Mouse (Mus musculus) MEL (cell line): ENCODE results near the gene Tbc1d30. TPM values are rescaled to one million over a fixed set of nuclear protein-coding genes. Genes with fewer than 3 reads are reported as not detected.
A peak's percentile ranks its signal among the peaks of the same experiment; 100 is the strongest.

Experiments used
- DNase-seq: peaks from one replicate; pipeline ENCODE4 v3.0.0; 2011; ENCODE audit warnings: low read depth, low spot score
- H3K27ac ChIP-seq: 2 replicates; pipeline ENCODE4 v1.5.1; 2012; ENCODE audit warnings: low read depth, mild to moderate bottlenecking, control low read depth, low read length, moderate library complexity; ENCODE audit not compliant: control insufficient read depth
- H3K27me3 ChIP-seq, 2 experiments: fragments of 150-350 bp in 1 of 2; sonication (generic) in 1 of 2; 2 replicates each; pipeline ENCODE4 v1.6.1; 2012; ENCODE audit warnings: low read length in 2 of 2, mild to moderate bottlenecking in 2 of 2, improper control_type of control experiment in 1 of 2, moderate library complexity in 1 of 2; ENCODE audit not compliant: insufficient read depth in 2 of 2, control insufficient read depth in 1 of 2
- H3K36me3 ChIP-seq, 2 experiments: 2 replicates each; pipeline ENCODE4 v1.6.1; 2012 to 2014; ENCODE audit warnings: low read length in 2 of 2, improper control_type of control experiment in 1 of 2, inconsistent platforms in 1 of 2, mild to moderate bottlenecking in 1 of 2; ENCODE audit not compliant: insufficient read depth in 2 of 2, control insufficient read depth in 1 of 2
- H3K4me1 ChIP-seq, 2 experiments: fragments of 150-350 bp in 1 of 2; sonication (generic) in 1 of 2; 2 replicates each; pipeline ENCODE4 v1.6.1; 2012; ENCODE audit warnings: low read length in 2 of 2, improper control_type of control experiment in 1 of 2, mild to moderate bottlenecking in 1 of 2; ENCODE audit not compliant: insufficient read depth in 2 of 2, control insufficient read depth in 1 of 2
- H3K4me3 ChIP-seq, 2 experiments: fragments of 150-350 bp in 1 of 2; sonication (generic) in 1 of 2; 2 replicates each; pipeline ENCODE4 v1.5.1; 2012; ENCODE audit warnings: low read depth in 2 of 2, low read length in 2 of 2, mild to moderate bottlenecking in 2 of 2, moderate library complexity in 2 of 2, control low read depth in 1 of 2, improper control_type of control experiment in 1 of 2; ENCODE audit not compliant: control insufficient read depth in 1 of 2, insufficient read depth in 1 of 2
- H3K79me2 ChIP-seq: 2 replicates; pipeline ENCODE4 v1.6.1; 2012; ENCODE audit warnings: mild to moderate bottlenecking, low read length, moderate library complexity; ENCODE audit not compliant: control insufficient read depth, poor library complexity, insufficient read depth
- H3K9ac ChIP-seq: 2 replicates; pipeline ENCODE4 v1.6.1; 2012; ENCODE audit warnings: low read depth, mild to moderate bottlenecking, control low read depth, low read length, moderate library complexity; ENCODE audit not compliant: control insufficient read depth, poor library complexity, severe bottlenecking
- H3K9me3 ChIP-seq: fragments of 150-350 bp; sonication (generic); replicated peaks from 2 replicates; pipeline ENCODE4 v1.6.1; 2012; ENCODE audit warnings: mild to moderate bottlenecking, low read length, improper control_type of control experiment, moderate library complexity; ENCODE audit not compliant: insufficient read depth
- BHLHE40 ChIP-seq: IDR thresholded peaks from 2 replicates; pipeline ENCODE4 v1.6.1; 2012; ENCODE audit warnings: low read depth, mild to moderate bottlenecking, inconsistent platforms, low read length, improper control_type of control experiment, borderline replicate concordance
- CHD1 ChIP-seq: IDR thresholded peaks from 2 replicates; pipeline ENCODE4 v1.6.1; 2012; ENCODE audit warnings: low read depth, mild to moderate bottlenecking, inconsistent platforms, low read length, improper control_type of control experiment
- CHD2 ChIP-seq: IDR thresholded peaks from 2 replicates; pipeline ENCODE4 v1.6.1; 2011; ENCODE audit warnings: low read length, improper control_type of control experiment
- CTCF ChIP-seq, 3 experiments: IDR thresholded peaks in 2 of 3; conservative IDR thresholded peaks in 1 of 3; 2 replicates each; pipeline ENCODE4 v1.5.1; 2011 to 2012; ENCODE audit warnings: low read length in 3 of 3, low read depth in 2 of 3, mild to moderate bottlenecking in 2 of 3, improper control_type of control experiment in 1 of 3, inconsistent platforms in 1 of 3, mixed read lengths in 1 of 3, moderate library complexity in 1 of 3; ENCODE audit not compliant: control insufficient read depth in 1 of 3, insufficient read depth in 1 of 3, poor library complexity in 1 of 3, severe bottlenecking in 1 of 3
- ELF1 ChIP-seq: IDR thresholded peaks from 2 replicates; pipeline ENCODE4 v1.6.1; 2014; ENCODE audit warnings: low read depth, mild to moderate bottlenecking, inconsistent platforms, low read length, improper control_type of control experiment, moderate library complexity
- GATA1 ChIP-seq: IDR thresholded peaks from 2 replicates; pipeline ENCODE4 v1.6.1; 2011; ENCODE audit warnings: low read depth, low read length, improper control_type of control experiment
- HCFC1 ChIP-seq: IDR thresholded peaks from 2 replicates; pipeline ENCODE4 v1.6.1; 2012; ENCODE audit warnings: low read depth, mild to moderate bottlenecking, inconsistent platforms, low read length, improper control_type of control experiment, moderate library complexity
- KAT2A ChIP-seq: conservative IDR thresholded peaks from 2 replicates; pipeline ENCODE4 v1.6.1; 2012; ENCODE audit warnings: low read depth, low read length, improper control_type of control experiment, inconsistent platforms
- MAFK ChIP-seq: IDR thresholded peaks from 2 replicates; pipeline ENCODE4 v1.6.1; 2011; ENCODE audit warnings: low read depth, mild to moderate bottlenecking, low read length, improper control_type of control experiment, borderline replicate concordance
- MYB ChIP-seq: IDR thresholded peaks from 2 replicates; pipeline ENCODE4 v1.6.1; 2011; ENCODE audit warnings: mild to moderate bottlenecking, low read depth, low read length, improper control_type of control experiment
- MYC ChIP-seq: IDR thresholded peaks from 2 replicates; pipeline ENCODE4 v1.6.1; 2011; ENCODE audit warnings: low read depth, mild to moderate bottlenecking, low read length, improper control_type of control experiment, moderate library complexity
- NELFE ChIP-seq: IDR thresholded peaks from 2 replicates; pipeline ENCODE4 v1.6.1; 2011; ENCODE audit warnings: low read depth, low read length, improper control_type of control experiment
- POLR2AphosphoS5 ChIP-seq: IDR thresholded peaks from 2 replicates; pipeline ENCODE4 v1.6.1; 2012; ENCODE audit warnings: low read depth, borderline replicate concordance, mild to moderate bottlenecking, inconsistent platforms, low read length, moderate library complexity, mixed read lengths
- RAD21 ChIP-seq: IDR thresholded peaks from 2 replicates; pipeline ENCODE4 v1.6.1; 2011; ENCODE audit warnings: mild to moderate bottlenecking, low read depth, low read length, improper control_type of control experiment
- RCOR1 ChIP-seq: IDR thresholded peaks from 2 replicates; pipeline ENCODE4 v1.6.1; 2012; ENCODE audit warnings: low read depth, mild to moderate bottlenecking, inconsistent platforms, low read length, improper control_type of control experiment
- SMC3 ChIP-seq: IDR thresholded peaks from 2 replicates; pipeline ENCODE4 v1.6.1; 2011; ENCODE audit warnings: low read depth, low read length, improper control_type of control experiment
- TCF12 ChIP-seq: IDR thresholded peaks from 2 replicates; pipeline ENCODE4 v1.6.1; 2014; ENCODE audit warnings: low read depth, mild to moderate bottlenecking, inconsistent platforms, low read length, improper control_type of control experiment, moderate library complexity
- UBTF ChIP-seq: IDR thresholded peaks from 2 replicates; pipeline ENCODE4 v1.6.1; 2012; ENCODE audit warnings: low read depth, mild to moderate bottlenecking, inconsistent platforms, low read length, improper control_type of control experiment, moderate library complexity, borderline replicate concordance; ENCODE audit not compliant: insufficient read depth
- ZC3H11A ChIP-seq: IDR thresholded peaks from 2 replicates; pipeline ENCODE4 v1.6.1; 2012; ENCODE audit warnings: low read depth, mild to moderate bottlenecking, inconsistent platforms, low read length, improper control_type of control experiment
- polyA plus RNA-seq, 2 experiments: library from polyadenylated mRNA; stranded (reverse) in 1 of 2; unstranded in 1 of 2; fragments of >175 nt in 1 of 2; fragments of >200 nt in 1 of 2; gene quantifications; 2 replicates each; pipeline versions ENCODE4 v1.2.1 to v1.2.4; 2012; ENCODE audit warnings: low replicate concordance in 2 of 2, low read depth in 1 of 2; ENCODE audit not compliant: insufficient read length in 2 of 2, insufficient read depth in 1 of 2, missing spikeins in 1 of 2
- total RNA-seq: library from RNA; depleted of rRNA; stranded (reverse); fragments of 300-350 nt; gene quantifications from 2 replicates; pipeline ENCODE4 v1.2.3, GENCODE M21; 2012

Tbc1d30 gene
- total and polyA plus RNA-seq, 3 experiments: 0.35 to 2.1 TPM; not detected in 1

DNA sequence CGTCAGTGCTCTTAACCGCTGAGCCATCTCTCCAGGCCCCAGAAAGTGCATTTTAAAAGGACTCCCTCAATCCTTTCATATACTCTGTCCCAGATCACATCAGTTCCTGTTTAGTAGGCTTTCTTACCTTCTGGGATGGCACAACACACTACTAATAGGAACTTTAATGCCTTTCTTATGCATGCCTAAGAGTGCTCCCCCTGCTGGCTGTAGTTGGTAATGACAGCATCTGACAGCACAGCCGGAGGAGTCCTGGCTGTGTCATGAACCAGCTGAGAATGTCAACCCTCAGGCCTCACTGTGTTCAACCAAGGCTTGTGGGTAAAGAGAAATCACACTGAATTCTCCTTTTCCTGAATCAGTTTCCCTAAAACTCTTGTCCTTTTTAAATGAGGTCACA lies 16.5 kb downstream of the Tbc1d30 start (continued):
- TF ChIP-seq MYB (no peak), ELF1 (no peak), SMC3 (peak; percentile 46), MAFK (no peak), CHD2 (no peak), KAT2A (no peak), POLR2AphosphoS5 (no peak), HCFC1 (no peak), CHD1 (no peak), ZC3H11A (no peak), NELFE (no peak), UBTF (no peak)

DNA sequence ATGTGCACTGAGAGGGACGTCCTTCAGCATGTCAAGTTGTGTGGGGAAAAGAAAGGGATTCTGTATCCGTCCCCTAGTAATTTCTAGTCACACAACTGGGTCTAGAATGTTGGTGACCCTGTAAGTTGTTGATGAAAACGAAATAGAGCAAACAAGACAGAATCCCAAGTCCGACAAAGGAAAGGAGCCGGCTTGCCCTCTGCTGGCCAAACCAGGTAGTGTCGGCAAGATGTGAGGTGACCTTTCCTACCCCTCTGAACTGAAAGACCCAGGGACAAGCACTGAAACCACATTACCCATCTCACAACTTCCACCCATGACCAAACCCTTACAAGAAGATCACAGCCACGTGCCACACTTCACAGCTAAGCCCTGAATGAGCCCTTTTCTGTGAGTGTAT lies 20.1 kb downstream of the Tbc1d30 start:
- Histone ChIP-seq H3K27me3 (no peaks in the 10 kb centered on the region), H3K4me1 (no peaks in the 10 kb centered on the region), H3K9ac (no peak overlapping the region), H3K9me3 (no peaks in the 10 kb centered on the region), H3K36me3 (no peaks in the 10 kb centered on the region), H3K79me2 (no peaks in the 10 kb centered on the region), H3K4me3 (no peak overlapping the region), H3K27ac (no peak overlapping the region)
- peak; percentile 67 for DNase-seq
- peak; percentile 75 to 95 (median 82) for TF ChIP-seq CTCF (IDR thresholded peaks at IDR 0.05 in 2 of 3, conservative IDR thresholded peaks at IDR 0.05 in 1 of 3; ENCODE audit: control insufficient read depth in 1 of 3, insufficient read depth in 1 of 3, low read depth in 2 of 3, low read length in 3 of 3, poor library complexity in 1 of 3, severe bottlenecking in 1 of 3)
- no peak for TF ChIP-seq POLR2AphosphoS5
- no peak for TF ChIP-seq RCOR1
- peak; percentile 63 for TF ChIP-seq RAD21
- peak; percentile 74 for TF ChIP-seq SMC3
- TF ChIP-seq ZC3H11A: peak; percentile 55

- TF ChIP-seq UBTF: no peak
- no peak for TF ChIP-seq TCF12
- TF ChIP-seq MYC: no peak
- no peak for TF ChIP-seq GATA1
- TF ChIP-seq ELF1: no peak
- TF ChIP-seq BHLHE40: no peak
- TF ChIP-seq RAD21: no peak
- TF ChIP-seq, all 39 proteins: peak for 0
These were observed 21.5 kb downstream of the Tbc1d30 start for GRCm38 (mm10) chr10:121329586-121329985.

More at GRCm38 (mm10) chr10:121329586-121329985, 21.5 kb downstream of the Tbc1d30 start:
- no peak overlapping the region for H3K9ac ChIP-seq
- no peak overlapping the region for H3K27ac ChIP-seq
- H3K79me2 ChIP-seq: no peaks in the 10 kb centered on the region
- no peaks in the 10 kb centered on the region for H3K36me3 ChIP-seq
- no peak for DNase-seq
- H3K4me3 ChIP-seq: no peak overlapping the region
- H3K4me1 ChIP-seq: no peaks in the 10 kb centered on the region
- H3K9me3 ChIP-seq: no peaks in the 10 kb centered on the region
- no peaks in the 10 kb centered on the region for H3K27me3 ChIP-seq
